Mouse (Mus musculus): ENCODE results near the gene H2-Ke6.
"Not testable (repeated sequence)": the region's sequence is repeated elsewhere in the genome, so short reads cannot be mapped to it uniquely, and the experiment has no call there.

DNA sequence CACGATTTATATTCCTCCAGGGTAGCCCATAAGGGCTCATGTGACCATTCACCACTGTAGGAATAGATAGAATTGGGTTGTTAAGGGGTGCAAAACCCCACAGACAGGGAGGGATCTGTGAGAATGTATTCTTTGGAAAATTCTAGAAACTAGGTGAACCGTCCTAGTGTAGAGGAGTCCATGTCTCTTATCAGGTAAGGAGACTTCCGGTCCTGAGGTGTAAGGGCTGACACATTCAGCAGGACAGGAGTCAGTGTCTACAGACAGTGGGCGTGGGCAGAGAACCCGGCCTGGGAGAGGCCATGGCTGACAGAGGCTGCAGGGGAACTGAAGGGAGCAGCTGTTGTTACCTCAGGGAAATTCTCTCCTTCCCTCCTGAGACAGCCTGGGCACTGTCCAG is 29.2 kb downstream of the H2-Ke6 start:
- TF ChIP-seq CTCF (IDR thresholded peaks at IDR 0.05; ENCODE audit: low read depth, low read length); POLR2A (IDR thresholded peaks at IDR 0.05; ENCODE audit: extremely low read depth, insufficient read depth, low read length): not testable (repeated sequence)

All from liver, adult 2 months (tissue).